Mouse (Mus musculus) subcutaneous adipose tissue, adult 2 months (tissue): ENCODE data around the gene Ttyh3. TPM values are rescaled to one million over a fixed set of nuclear protein-coding genes. Genes with fewer than 3 reads are reported as not detected.

Experiments used
- polyA plus RNA-seq: library from polyadenylated mRNA; depleted of rRNA; stranded (reverse); fragments of >200 nt; gene quantifications from 2 replicates; pipeline ENCODE4 v1.2.3, GENCODE M21; 2012; ENCODE audit warnings: low replicate concordance; rRNA removed

Gene Ttyh3
- polyA plus RNA-seq = 29.6 and 64.2 TPM in 2 replicates

DNA sequence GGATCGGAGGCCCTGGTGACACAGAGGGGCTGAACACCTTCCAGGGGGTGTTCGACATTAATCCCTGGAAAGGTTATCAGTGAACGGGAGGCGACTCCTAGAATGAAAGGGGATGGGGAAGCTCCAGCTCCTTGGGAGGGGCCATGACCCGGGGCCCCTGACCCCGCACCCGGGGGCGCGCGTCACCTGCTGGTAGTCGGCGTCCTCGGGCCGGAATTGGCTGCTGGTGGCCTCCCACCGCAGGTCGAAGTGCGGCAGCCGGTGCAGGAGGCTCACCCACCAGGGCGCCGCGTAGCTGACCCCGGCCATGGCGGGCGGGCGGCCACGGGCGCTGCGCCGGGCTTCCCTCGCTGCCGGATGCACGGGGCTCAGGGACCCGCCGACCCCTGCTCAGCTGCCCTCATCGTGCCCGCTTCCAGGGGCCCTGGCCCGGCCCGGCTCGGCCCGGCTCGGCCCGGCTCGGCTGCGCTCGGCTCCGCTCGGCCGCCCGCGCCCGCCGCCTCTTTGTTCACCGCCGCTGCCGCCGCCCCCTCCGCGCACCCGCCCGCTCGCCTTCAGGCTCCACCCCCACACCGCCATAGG is at the start of gene Ttyh3:
TSS of gene Ttyh3 (minus strand) at position 513 of the 582 bp plus-strand sequence.

DNA sequence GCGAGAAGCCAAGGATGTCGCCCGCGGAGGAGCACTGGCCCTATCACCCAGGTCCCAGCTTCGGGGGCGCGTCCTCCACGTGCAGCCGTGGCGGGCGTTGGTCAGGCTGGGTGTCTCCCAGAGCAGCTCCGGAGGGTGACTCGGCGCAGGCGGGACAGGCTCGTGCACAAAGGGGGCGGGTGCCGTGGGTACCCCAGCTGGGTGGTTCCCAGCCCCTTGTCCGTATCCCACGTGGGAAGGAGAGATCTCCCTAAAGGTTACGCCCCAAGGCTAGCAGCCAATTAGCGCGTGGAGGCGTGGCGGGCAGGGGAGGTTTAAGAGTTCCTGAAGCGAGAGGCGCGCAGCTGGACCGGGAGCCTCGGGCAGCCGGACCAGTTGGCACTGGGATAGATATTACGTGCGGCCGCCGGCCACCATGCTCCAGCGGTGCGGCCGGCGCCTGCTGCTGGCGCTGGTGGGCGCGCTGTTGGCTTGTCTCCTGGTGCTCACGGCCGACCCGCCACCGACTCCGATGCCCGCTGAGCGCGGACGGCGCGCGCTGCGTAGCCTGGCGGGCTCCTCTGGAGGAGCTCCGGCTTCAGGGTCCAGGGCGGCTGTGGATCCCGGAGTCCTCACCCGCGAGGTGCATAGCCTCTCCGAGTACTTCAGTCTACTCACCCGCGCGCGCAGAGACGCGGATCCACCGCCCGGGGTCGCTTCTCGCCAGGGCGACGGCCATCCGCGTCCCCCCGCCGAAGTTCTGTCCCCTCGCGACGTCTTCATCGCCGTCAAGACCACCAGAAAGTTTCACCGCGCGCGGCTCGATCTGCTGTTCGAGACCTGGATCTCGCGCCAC is 41.6 kb downstream of the Ttyh3 start, which contains the start of gene Lfng:
TSS of gene Lfng (plus strand) at position 320 of the 835 bp plus-strand sequence.

Other genes starting within 250 kb of the Ttyh3 start
- gene Eif3b, start 229.7 kb downstream of the Ttyh3 start, polyA plus RNA-seq = 81.0 and 126 TPM in 2 replicates
- gene Gm4869, start 203.4 kb downstream of the Ttyh3 start, polyA plus RNA-seq = 0.04 TPM in 1 of 2 replicates, not detected in the other
- gene Chst12, start 143.5 kb downstream of the Ttyh3 start, polyA plus RNA-seq = 59.1 and 104 TPM in 2 replicates
- gene Grifin, start 84.0 kb downstream of the Ttyh3 start, polyA plus RNA-seq = not detected in 2 replicates
- 105 and 109 TPM in 2 replicates for gene Lfng, start 41.7 kb downstream of the Ttyh3 start, polyA plus RNA-seq
- 15.2 and 36.4 TPM in 2 replicates for gene Iqce, start 53.3 kb upstream of the Ttyh3 start, polyA plus RNA-seq
- gene Brat1, start 56.0 kb upstream of the Ttyh3 start, polyA plus RNA-seq = 35.0 and 40.3 TPM in 2 replicates
- 3.1 and 4.8 TPM in 2 replicates for gene Amz1, start 75.1 kb upstream of the Ttyh3 start, polyA plus RNA-seq
- 113 and 138 TPM in 2 replicates for gene Gna12, start 181.4 kb upstream of the Ttyh3 start, polyA plus RNA-seq